Mouse (Mus musculus) brain, embryonic 14.5 days (tissue): ENCODE results near the gene Ccdc162.

Source experiments
- CTCF ChIP-seq: fragments of 200-500 bp; IDR thresholded peaks from 2 replicates; pipeline ENCODE4 v1.5.1; 2012; ENCODE audit warnings: inconsistent platforms, mild to moderate bottlenecking, moderate library complexity, borderline replicate concordance; ENCODE audit not compliant: insufficient read depth, insufficient read length; ENCODE audit errors: extremely low read depth
- POLR2A ChIP-seq: fragments of 200-500 bp; IDR thresholded peaks from 2 replicates; pipeline ENCODE4 v1.6.1; 2012; ENCODE audit warnings: mild to moderate bottlenecking, inconsistent platforms, borderline replicate concordance; ENCODE audit not compliant: poor library complexity, insufficient read depth, insufficient read length, severe bottlenecking; ENCODE audit errors: extremely low read depth

- TF ChIP-seq CTCF (no peak), POLR2A (no peak)
Measured at GRCm38 (mm10) chr10:41611941-41612340, 104.5 kb downstream of the Ccdc162 start.
